13 mouse cellular contexts compared by ENCODE assay signal in genomic region chr12:26967018-26967737, GRCm38 (mm10).
DNase-seq lines count a peak whose midpoint lies in the region; ATAC-seq and TF ChIP-seq lines count a peak whose summit lies in the region.
"Had no signal": no experiment of that assay in that cellular context is flagged by ENCODE, and none has a peak within 500 bp of the region (broad histone marks: within the 10 kb centered on the region; RNA-seq: fewer than 3 reads in every experiment).

No protein-coding gene starts in this region.

- no peak overlapping the region for H3K4me3 ChIP-seq in forebrain, embryonic 14.5 days (ENCODE audit: low read depth, low read length)
- H3K4me3 ChIP-seq in forebrain, embryonic 13.5 days: no peak overlapping the region
- H3K4me3 ChIP-seq in lung, embryonic 14.5 days (ENCODE audit: low read depth, low read length): no peak overlapping the region
- H3K4me3 ChIP-seq in midbrain, embryonic 15.5 days: no peak overlapping the region
- H3K4me3 ChIP-seq in cerebellum, adult 2 months (replicated peaks; ENCODE audit: insufficient read depth, low read depth, low read length): no peak overlapping the region
- no peak overlapping the region for H3K4me3 ChIP-seq in thymus, adult 2 months (ENCODE audit: control insufficient read depth, insufficient read depth, low read length)
- H3K4me3 ChIP-seq: heart, embryonic 15.5 days; limb, embryonic 15.5 days had no signal

- TF ChIP-seq POLR2A in cerebellum, adult 2 months (IDR thresholded peaks at IDR 0.05; ENCODE audit: borderline replicate concordance, insufficient read depth, low read length): no peak
- TF ChIP-seq POLR2A in thymus, adult 2 months (IDR thresholded peaks at IDR 0.05; ENCODE audit: control insufficient read depth, extremely low read depth, insufficient read depth, low read length, poor library complexity): no peak

- ATAC-seq in forebrain, embryonic 14.5 days: no peak
- no peak for ATAC-seq in forebrain, embryonic 13.5 days
- peak; percentile 58 for ATAC-seq in lung, embryonic 14.5 days (ENCODE audit: insufficient read depth)
- peak; percentile 39 for ATAC-seq in midbrain, embryonic 15.5 days (replicated peaks)

- no peaks in the 10 kb centered on the region for H3K4me1 ChIP-seq in forebrain, embryonic 14.5 days (ENCODE audit: control insufficient read depth, insufficient read depth, low read length)
- H3K4me1 ChIP-seq in forebrain, embryonic 13.5 days: peaks cover 17% of the 10 kb centered on the region
- no peaks in the 10 kb centered on the region for H3K4me1 ChIP-seq in lung, embryonic 14.5 days (ENCODE audit: insufficient read depth)
- peaks cover 12% of the 10 kb centered on the region for H3K4me1 ChIP-seq in midbrain, embryonic 15.5 days
- no peaks in the 10 kb centered on the region for H3K4me1 ChIP-seq in cerebellum, adult 2 months (ENCODE audit: control insufficient read depth, insufficient read depth, low read length)
- no peaks in the 10 kb centered on the region for H3K4me1 ChIP-seq in thymus, adult 2 months (replicated peaks; ENCODE audit: control insufficient read depth, insufficient read depth, low read length)
- H3K4me1 ChIP-seq: heart, embryonic 15.5 days had no signal

- H3K27me3 ChIP-seq in forebrain, embryonic 14.5 days (replicated peaks; ENCODE audit: control insufficient read depth, insufficient read depth, low read length): no peaks in the 10 kb centered on the region
- H3K27me3 ChIP-seq in forebrain, embryonic 13.5 days: no peaks in the 10 kb centered on the region
- H3K27me3 ChIP-seq in lung, embryonic 14.5 days (ENCODE audit: insufficient read depth, low read length): no peaks in the 10 kb centered on the region
- no peaks in the 10 kb centered on the region for H3K27me3 ChIP-seq in midbrain, embryonic 15.5 days (replicated peaks)
- H3K27me3 ChIP-seq in cerebellum, adult 2 months (ENCODE audit: control insufficient read depth, insufficient read depth, low read length): no peaks in the 10 kb centered on the region; the same call in 1 of the 2 replicates
- H3K27me3 ChIP-seq in thymus, adult 2 months (ENCODE audit: control insufficient read depth, insufficient read depth, low read length): no peaks in the 10 kb centered on the region
- H3K27me3 ChIP-seq: heart, embryonic 15.5 days; limb, embryonic 15.5 days had no signal

- no peaks in the 10 kb centered on the region for H3K9me3 ChIP-seq in forebrain, embryonic 14.5 days (replicated peaks; ENCODE audit: control insufficient read depth, low read length)
- no peaks in the 10 kb centered on the region for H3K9me3 ChIP-seq in forebrain, embryonic 13.5 days (replicated peaks)
- no peaks in the 10 kb centered on the region for H3K9me3 ChIP-seq in lung, embryonic 14.5 days (ENCODE audit: low read depth, low read length)
- H3K9me3 ChIP-seq in midbrain, embryonic 15.5 days: no peaks in the 10 kb centered on the region
- H3K9me3 ChIP-seq: heart, embryonic 15.5 days; limb, embryonic 15.5 days had no signal

- 40% methylated on average over 16 of the region's 16 CpGs for WGBS in forebrain, embryonic 14.5 days
- WGBS in forebrain, embryonic 13.5 days: 46% methylated on average over 16 of the region's 16 CpGs
- 31% methylated on average over 16 of the region's 16 CpGs for WGBS in lung, embryonic 14.5 days
- WGBS in midbrain, embryonic 15.5 days: 45% methylated on average over 16 of the region's 16 CpGs
- 64% methylated on average over 16 of the region's 16 CpGs for whole genome bisulfite sequencing in cerebellum, adult 2 months
- WGBS in thymus, adult 2 months: 66% methylated on average over 16 of the region's 16 CpGs

- no peaks in the 10 kb centered on the region for H3K36me3 ChIP-seq in forebrain, embryonic 14.5 days (ENCODE audit: control insufficient read depth, insufficient read depth, low read length)
- H3K36me3 ChIP-seq in forebrain, embryonic 13.5 days (ENCODE audit: poor library complexity, severe bottlenecking): no peaks in the 10 kb centered on the region
- H3K36me3 ChIP-seq in lung, embryonic 14.5 days (ENCODE audit: insufficient read depth): no peaks in the 10 kb centered on the region
- H3K36me3 ChIP-seq in midbrain, embryonic 15.5 days (replicated peaks): no peaks in the 10 kb centered on the region
- no peaks in the 10 kb centered on the region for H3K36me3 ChIP-seq in thymus, adult 2 months (ENCODE audit: control insufficient read depth, insufficient read depth, low read length)
- H3K36me3 ChIP-seq: heart, embryonic 15.5 days; limb, embryonic 15.5 days had no signal

- peak; percentile 15 for DNase-seq in forebrain, embryonic 14.5 days (ENCODE audit: low spot score)
- DNase-seq in lung, embryonic 14.5 days: peak; percentile 36
- DNase-seq in lung, postnatal 14 days: no peak
- peak; percentile 56 for DNase-seq in fat pad, adult 2 months (ENCODE audit: extremely low read depth, low read depth, low spot score)
- DNase-seq in cerebellum, adult 2 months: no peak
- no peak for DNase-seq in thymus, adult 2 months
- DNase-seq: cerebellum, postnatal 14 days; gastrocnemius, postnatal 36 days; kidney, adult 11 months had no signal

- H3K9ac ChIP-seq in forebrain, embryonic 14.5 days (ENCODE audit: low read length): no peak overlapping the region; the same call in 1 of the 2 replicates
- H3K9ac ChIP-seq in forebrain, embryonic 13.5 days: no peak overlapping the region
- H3K9ac ChIP-seq in lung, embryonic 14.5 days: no peak overlapping the region
- H3K9ac ChIP-seq in midbrain, embryonic 15.5 days: no peak overlapping the region
- H3K9ac ChIP-seq: heart, embryonic 15.5 days; limb, embryonic 15.5 days had no signal

- TF ChIP-seq CTCF in lung, embryonic 14.5 days (IDR thresholded peaks at IDR 0.05; ENCODE audit: low read depth): no peak
- TF ChIP-seq CTCF in cerebellum, adult 2 months (IDR thresholded peaks at IDR 0.05; ENCODE audit: borderline replicate concordance, insufficient read depth, low read depth, low read length): no peak
- TF ChIP-seq CTCF in thymus, adult 2 months (IDR thresholded peaks at IDR 0.05; ENCODE audit: borderline replicate concordance, control insufficient read depth, extremely low read depth, insufficient read depth, low read length, poor library complexity): no peak

- H3K4me2 ChIP-seq in forebrain, embryonic 14.5 days (ENCODE audit: low read length): peak overlapping the region; percentile 8; the same call in 1 of the 2 replicates
- H3K4me2 ChIP-seq in forebrain, embryonic 13.5 days: no peak overlapping the region
- peak overlapping the region; percentile 32; the same call in 1 of the 2 replicates for H3K4me2 ChIP-seq in lung, embryonic 14.5 days
- H3K4me2 ChIP-seq in midbrain, embryonic 15.5 days: no peak overlapping the region
- H3K4me2 ChIP-seq: heart, embryonic 15.5 days; limb, embryonic 15.5 days had no signal

- H3K27ac ChIP-seq in forebrain, embryonic 14.5 days (ENCODE audit: low read depth, low read length): no peak overlapping the region
- no peak overlapping the region; the same call in 1 of the 2 replicates for H3K27ac ChIP-seq in forebrain, embryonic 13.5 days
- H3K27ac ChIP-seq in lung, embryonic 14.5 days (ENCODE audit: low read depth): peak overlapping the region; percentile 27; the same call in 1 of the 2 replicates
- peak overlapping the region; percentile 10 for H3K27ac ChIP-seq in midbrain, embryonic 15.5 days
- no peak overlapping the region for H3K27ac ChIP-seq in cerebellum, adult 2 months (ENCODE audit: insufficient read depth, low read length)
- H3K27ac ChIP-seq in thymus, adult 2 months (ENCODE audit: control insufficient read depth, insufficient read depth, low read length): no peak overlapping the region
- H3K27ac ChIP-seq: heart, embryonic 15.5 days; limb, embryonic 15.5 days had no signal

Comparison
In these comparisons a context has a peak if more than half of its experiments do, and no peak if none do; other contexts are left out.
1. DNase-seq: peak in forebrain, embryonic 14.5 days (single experiment), lung, embryonic 14.5 days (single experiment) and fat pad, adult 2 months (single experiment); none in lung, postnatal 14 days (single experiment), cerebellum, adult 2 months (0 of 2) and thymus, adult 2 months (single experiment).
2. H3K4me2 ChIP-seq: peak in forebrain, embryonic 14.5 days (single experiment) and lung, embryonic 14.5 days (single experiment); none in forebrain, embryonic 13.5 days (single experiment) and midbrain, embryonic 15.5 days (single experiment).
3. ATAC-seq: peak in lung, embryonic 14.5 days (single experiment) and midbrain, embryonic 15.5 days (single experiment); none in forebrain, embryonic 14.5 days (single experiment) and forebrain, embryonic 13.5 days (single experiment).
4. H3K27ac ChIP-seq: peak in lung, embryonic 14.5 days (single experiment) and midbrain, embryonic 15.5 days (single experiment); none in forebrain, embryonic 14.5 days (single experiment), forebrain, embryonic 13.5 days (single experiment), cerebellum, adult 2 months (single experiment) and thymus, adult 2 months (single experiment).